Mouse (Mus musculus) left cerebral cortex, postnatal 14 days (tissue): ENCODE data around the gene Slc29a1. TPM values are rescaled to one million over a fixed set of nuclear protein-coding genes. Genes with fewer than 3 reads are reported as not detected.

Experiments used
- DNase-seq, 2 experiments: peaks; one replicate each; pipeline ENCODE4 v3.0.0; 2021 to 2022; ENCODE audit warnings: low spot score in 2 of 2, mixed read lengths in 1 of 2
- intact Hi-C: fragments of 180-260 bp; cut with DNase I; formaldehyde crosslinking; loops from one replicate; pipeline ENCODE4 v1.15.1; 2025
- total RNA-seq, 2 experiments: library from RNA; stranded (reverse); gene quantifications; 2 replicates each; pipeline ENCODE4 v1.2.3; 2021

The Slc29a1 gene
- total RNA-seq, 2 experiments from 2014 or later = 21.0 to 24.4 TPM

- DNase-seq = no peak
- intact Hi-C loops = no loop called here
Measured at GRCm38 (mm10) chr17:45575123-45575897, 24.1 kb downstream of the Slc29a1 start.

- intact Hi-C loops = no loop called here
- peak; percentile 80 to 90 for DNase-seq
Measured at GRCm38 (mm10) chr17:45574129-45574761, 25.2 kb downstream of the Slc29a1 start.

GRCm38 (mm10) chr17:45573780-45574123, 25.7 kb downstream of the Slc29a1 start:
- intact Hi-C loops = no loop called here
- DNase-seq = peak; percentile 98 to 99

GRCm38 (mm10) chr17:45573087-45573779, 26.2 kb downstream of the Slc29a1 start, which contains the start of gene Hsp90ab1:
Gene Hsp90ab1, minus strand, starts transcription at chr17:45573271.
- intact Hi-C loops = no loop called here
- peak; percentile 98 to 99 for DNase-seq

- DNase-seq = peak; percentile 72 to 78
- intact Hi-C loops = no loop called here
Measured at GRCm38 (mm10) chr17:45572103-45573086, 27.0 kb downstream of the Slc29a1 start.

GRCm38 (mm10) chr17:45569999-45570398, 29.4 kb downstream of the Slc29a1 start:
- intact Hi-C loops = no loop called here
- DNase-seq = no peak

- intact Hi-C loops = no loop called here
- DNase-seq = no peak
Measured at GRCm38 (mm10) chr17:45568990-45569389, 30.4 kb downstream of the Slc29a1 start.

- intact Hi-C loops = no loop called here
- DNase-seq = no peak
Measured at GRCm38 (mm10) chr17:45567162-45567601, 32.2 kb downstream of the Slc29a1 start.

GRCm38 (mm10) chr17:45566360-45567161, 32.8 kb downstream of the Slc29a1 start:
- intact Hi-C loops = no loop called here

GRCm38 (mm10) chr17:45566031-45566359, 33.4 kb downstream of the Slc29a1 start:
- intact Hi-C loops = no loop called here
- DNase-seq = no peak

More at GRCm38 (mm10) chr17:45566360-45567161, 32.8 kb downstream of the Slc29a1 start:
- peak in 1 of 2 experiments; percentile 50 for DNase-seq

- no peak for DNase-seq
- intact Hi-C loops = no loop called here
Measured at GRCm38 (mm10) chr17:45565103-45565502, 34.3 kb downstream of the Slc29a1 start.

- intact Hi-C loops = no loop called here
- DNase-seq = no peak
Measured at GRCm38 (mm10) chr17:45564531-45565084, 34.8 kb downstream of the Slc29a1 start.

- intact Hi-C loops = no loop called here
- DNase-seq = peak; percentile 91 to 92
Measured at GRCm38 (mm10) chr17:45563655-45564530, 35.5 kb downstream of the Slc29a1 start, which contains the start of gene Slc35b2. Gene Slc35b2, plus strand, starts transcription at chr17:45563874.

- intact Hi-C loops = no loop called here
- DNase-seq = no peak
Measured at GRCm38 (mm10) chr17:45563216-45563615, 36.2 kb downstream of the Slc29a1 start.

GRCm38 (mm10) chr17:45559732-45560525, 39.5 kb downstream of the Slc29a1 start:
- no peak for DNase-seq
- intact Hi-C loops = no loop called here
